Mouse (Mus musculus): ENCODE results near the gene Zdhhc16. TPM values are rescaled to one million over a fixed set of nuclear protein-coding genes. Genes with fewer than 3 reads are reported as not detected.

Zdhhc16 gene
- polyA plus RNA-seq, 1 experiment from 2014 or later, result 85.7 TPM

DNA sequence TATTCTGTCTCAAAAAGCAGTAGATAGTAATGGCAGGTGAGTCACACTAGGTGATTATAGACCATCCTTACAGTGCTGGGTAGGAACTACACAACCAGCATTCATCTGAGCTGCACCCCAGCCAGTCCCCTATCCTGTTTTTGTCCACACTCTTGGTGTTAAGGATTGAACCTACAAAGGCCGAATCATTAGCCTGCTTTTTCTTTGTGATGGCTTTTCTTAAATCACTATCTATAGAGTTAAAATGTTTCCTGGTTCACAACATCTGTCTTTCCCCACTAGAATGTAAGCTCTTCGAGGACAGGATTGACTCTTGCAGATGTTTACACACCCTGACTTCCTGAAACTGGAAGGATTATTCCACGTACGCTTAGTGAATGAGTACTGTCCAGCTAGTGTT, 13.8 kb upstream of the Zdhhc16 start:
- ATAC-seq (ENCODE audit: insufficient number of reproducible peaks, low FRiP score, low TSS enrichment, low read depth), result no peak

GRCm38 (mm10) chr19:41920412-41921067, 12.7 kb upstream of the Zdhhc16 start:
- Histone ChIP-seq H3K36me3 (peaks cover 69% of the 10 kb centered on the region), H3K9me3 (no peaks in the 10 kb centered on the region), H3K27ac (no peak overlapping the region), H3K27me3 (no peaks in the 10 kb centered on the region), H3K4me3 (no peak overlapping the region), H3K4me1 (no peaks in the 10 kb centered on the region), H3K9ac (no peak overlapping the region), H3K4me2 (no peak overlapping the region)
- ATAC-seq (ENCODE audit: insufficient number of reproducible peaks, low FRiP score, low TSS enrichment, low read depth), result no peak
- 69% methylated on average over 5 of the region's 5 CpGs for WGBS

More for the DNA sequence above, 13.8 kb upstream of the Zdhhc16 start:
- H3K4me3 ChIP-seq, result no peak overlapping the region
- H3K36me3 ChIP-seq, result peaks cover 64% of the 10 kb centered on the region
- no peak overlapping the region for H3K9ac ChIP-seq
- 0 out of 2 replicates have a peak, but pooled peaks cover 2% of the 10 kb centered on the region for H3K4me1 ChIP-seq
- no peaks in the 10 kb centered on the region for H3K27me3 ChIP-seq
- WGBS, result 73% methylated on average over 4 of the region's 4 CpGs
- no peaks in the 10 kb centered on the region for H3K9me3 ChIP-seq
- H3K27ac ChIP-seq, result no peak overlapping the region
- no peak overlapping the region for H3K4me2 ChIP-seq

- under 1% methylated on average over 28 of the region's 28 CpGs for WGBS
- no peak for ATAC-seq (ENCODE audit: insufficient number of reproducible peaks, low FRiP score, low TSS enrichment, low read depth)
- Histone ChIP-seq H3K9me3 (no peaks in the 10 kb centered on the region), H3K27me3 (no peaks in the 10 kb centered on the region), H3K9ac (peak overlapping the region; percentile 73), H3K4me3 (peak overlapping the region; percentile 67), H3K4me2 (peak overlapping the region; percentile 72), H3K4me1 (peaks cover 17% of the 10 kb centered on the region), H3K36me3 (peaks cover 25% of the 10 kb centered on the region), H3K27ac (peak overlapping the region; percentile 67; the same call in 1 of the 2 replicates)
Measured at GRCm38 (mm10) chr19:41932686-41933085, 594 bp upstream of the Zdhhc16 start.

- peak overlapping the region; percentile 73 for H3K9ac ChIP-seq
- H3K4me1 ChIP-seq, result peaks cover 17% of the 10 kb centered on the region
- H3K9me3 ChIP-seq, result no peaks in the 10 kb centered on the region
- peaks cover 28% of the 10 kb centered on the region for H3K36me3 ChIP-seq
- ATAC-seq (ENCODE audit: insufficient number of reproducible peaks, low FRiP score, low TSS enrichment, low read depth), result no peak
- H3K27me3 ChIP-seq, result no peaks in the 10 kb centered on the region
- peak overlapping the region; percentile 72 for H3K4me2 ChIP-seq
- H3K4me3 ChIP-seq, result peak overlapping the region; percentile 67
- H3K27ac ChIP-seq, result no peak overlapping the region
- 15% methylated on average over 6 of the region's 6 CpGs for WGBS
Measured at GRCm38 (mm10) chr19:41934124-41934523, 844 bp downstream of the Zdhhc16 start.

DNA sequence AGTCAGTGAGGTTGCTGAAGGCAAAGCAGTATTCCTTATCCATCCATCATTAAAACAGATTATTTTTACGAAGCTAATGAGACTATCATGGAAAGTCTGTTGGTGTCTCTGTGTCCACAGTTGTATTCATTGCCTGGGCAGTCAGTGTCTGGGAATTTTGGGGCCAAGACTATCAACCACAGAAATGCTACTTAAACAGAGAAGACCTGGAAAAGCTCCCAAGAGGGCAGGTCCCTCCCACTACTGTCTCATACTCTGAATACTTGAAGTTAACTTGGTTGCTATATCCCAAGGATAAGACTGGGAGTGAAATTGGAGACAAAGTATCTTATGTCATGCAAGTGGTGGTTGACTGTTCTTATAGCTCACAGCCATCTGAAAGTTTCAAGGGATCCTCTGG, 2.6 kb downstream of the Zdhhc16 start:
- Histone ChIP-seq H3K4me2 (no peak overlapping the region), H3K36me3 (peaks cover 37% of the 10 kb centered on the region), H3K9ac (no peak overlapping the region), H3K4me3 (no peak overlapping the region), H3K9me3 (no peaks in the 10 kb centered on the region), H3K27ac (no peak overlapping the region), H3K27me3 (no peaks in the 10 kb centered on the region), H3K4me1 (peaks cover 17% of the 10 kb centered on the region)
- WGBS, result 95% methylated on average over 1 of the region's 1 CpGs
- ATAC-seq (ENCODE audit: insufficient number of reproducible peaks, low FRiP score, low TSS enrichment, low read depth), result no peak

DNA sequence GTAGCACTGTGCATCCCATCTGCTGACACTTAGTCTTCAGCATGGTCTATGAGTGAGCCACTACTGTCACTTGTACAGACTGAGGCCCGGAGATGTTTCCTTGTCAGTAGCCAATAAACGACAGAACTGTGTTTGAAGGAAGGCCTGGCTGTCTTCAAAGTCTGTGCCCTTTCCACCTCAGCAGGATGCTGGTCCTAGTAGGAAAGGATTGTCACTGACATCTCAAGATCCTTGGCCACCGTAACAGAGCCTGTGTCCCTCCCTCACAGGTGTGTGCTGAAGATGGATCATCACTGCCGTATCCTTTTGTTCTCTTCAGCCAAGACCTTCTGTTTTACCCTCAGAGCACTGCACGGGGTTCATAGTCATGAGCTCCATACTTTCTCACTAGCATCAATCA, 5.3 kb downstream of the Zdhhc16 start:
- Histone ChIP-seq H3K4me3 (no peak overlapping the region), H3K4me2 (no peak overlapping the region), H3K9me3 (no peaks in the 10 kb centered on the region), H3K36me3 (peaks cover 60% of the 10 kb centered on the region), H3K27ac (no peak overlapping the region), H3K27me3 (no peaks in the 10 kb centered on the region), H3K4me1 (peaks cover 10% of the 10 kb centered on the region), H3K9ac (no peak overlapping the region)
- no peak for ATAC-seq (ENCODE audit: insufficient number of reproducible peaks, low FRiP score, low TSS enrichment, low read depth)
- WGBS, result 86% methylated on average over 5 of the region's 5 CpGs

GRCm38 (mm10) chr19:41943841-41944240, 10.6 kb downstream of the Zdhhc16 start:
- H3K4me3 ChIP-seq, result no peak overlapping the region
- no peak overlapping the region for H3K27ac ChIP-seq
- 87% methylated on average over 7 of the region's 7 CpGs for WGBS
- H3K27me3 ChIP-seq, result no peaks in the 10 kb centered on the region
- ATAC-seq (ENCODE audit: insufficient number of reproducible peaks, low FRiP score, low TSS enrichment, low read depth), result no peak
- H3K4me1 ChIP-seq, result no peaks in the 10 kb centered on the region
- H3K4me2 ChIP-seq, result no peak overlapping the region
- H3K9me3 ChIP-seq, result no peaks in the 10 kb centered on the region
- no peak overlapping the region for H3K9ac ChIP-seq
- H3K36me3 ChIP-seq, result peaks cover 96% of the 10 kb centered on the region

- no peaks in the 10 kb centered on the region for H3K27me3 ChIP-seq
- H3K36me3 ChIP-seq, result peaks cover 96% of the 10 kb centered on the region
- no peak overlapping the region for H3K4me2 ChIP-seq
- WGBS, result 75% methylated on average over 4 of the region's 4 CpGs
- H3K4me3 ChIP-seq, result no peak overlapping the region
- H3K9ac ChIP-seq, result no peak overlapping the region
- no peaks in the 10 kb centered on the region for H3K9me3 ChIP-seq
- no peak overlapping the region for H3K27ac ChIP-seq
- no peaks in the 10 kb centered on the region for H3K4me1 ChIP-seq
- no peak for ATAC-seq (ENCODE audit: insufficient number of reproducible peaks, low FRiP score, low TSS enrichment, low read depth)
Measured at GRCm38 (mm10) chr19:41952287-41952686, 19.0 kb downstream of the Zdhhc16 start.

DNA sequence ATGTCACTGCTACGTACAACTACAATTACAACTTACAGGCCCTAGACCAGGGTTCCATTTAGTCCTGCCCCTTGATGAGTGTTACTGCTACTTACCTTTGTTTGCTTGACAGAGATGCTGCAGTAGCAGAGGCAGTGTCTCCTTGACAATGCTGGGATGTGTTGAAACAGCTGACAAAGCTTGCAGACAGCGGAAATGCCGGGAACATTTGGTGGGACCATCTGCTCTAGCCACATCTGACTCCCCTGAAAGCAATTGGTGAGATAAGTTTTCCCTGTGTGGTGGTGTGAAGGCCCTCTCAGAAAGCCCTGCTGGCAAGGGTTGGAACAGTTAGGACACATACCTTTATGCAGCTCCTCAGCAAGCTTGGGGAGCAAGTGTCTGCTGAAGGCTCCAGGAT, 20.3 kb downstream of the Zdhhc16 start:
- no peak overlapping the region for H3K9ac ChIP-seq
- ATAC-seq (ENCODE audit: insufficient number of reproducible peaks, low FRiP score, low TSS enrichment, low read depth), result no peak
- no peaks in the 10 kb centered on the region for H3K27me3 ChIP-seq
- H3K9me3 ChIP-seq, result no peaks in the 10 kb centered on the region
- no peak overlapping the region for H3K27ac ChIP-seq
- H3K4me3 ChIP-seq, result no peak overlapping the region
- H3K4me1 ChIP-seq, result no peaks in the 10 kb centered on the region
- H3K4me2 ChIP-seq, result no peak overlapping the region
- WGBS, result 92% methylated on average over 3 of the region's 3 CpGs
- H3K36me3 ChIP-seq, result peaks cover 96% of the 10 kb centered on the region

DNA sequence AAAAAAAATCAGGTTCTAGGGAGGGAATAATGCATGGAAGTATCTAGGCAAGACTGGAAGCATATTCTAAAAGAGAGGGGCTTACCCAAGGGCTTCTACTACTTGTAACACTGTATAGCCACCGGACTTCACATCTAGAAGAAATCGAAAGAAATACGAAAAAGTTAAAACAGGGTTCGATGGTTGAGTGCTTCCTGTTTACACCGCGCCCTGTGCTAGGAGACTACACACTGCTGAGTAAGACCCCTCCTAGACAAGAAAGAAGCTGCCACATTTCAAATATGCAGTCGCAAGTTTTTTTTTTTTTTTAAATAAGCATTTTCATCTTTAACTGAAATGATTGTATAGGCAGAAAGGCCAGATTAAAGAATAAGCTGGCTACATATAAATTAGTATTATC, 36.3 kb downstream of the Zdhhc16 start:
- no peak overlapping the region for H3K9ac ChIP-seq
- H3K4me3 ChIP-seq, result no peak overlapping the region
- 93% methylated on average over 7 of the region's 7 CpGs for WGBS
- no peak overlapping the region for H3K4me2 ChIP-seq
- H3K9me3 ChIP-seq, result no peaks in the 10 kb centered on the region
- H3K36me3 ChIP-seq, result peaks cover 43% of the 10 kb centered on the region
- H3K4me1 ChIP-seq, result peaks cover 4% of the 10 kb centered on the region; the same call in 1 of the 2 replicates
- no peak overlapping the region for H3K27ac ChIP-seq
- ATAC-seq (ENCODE audit: insufficient number of reproducible peaks, low FRiP score, low TSS enrichment, low read depth), result no peak
- no peaks in the 10 kb centered on the region for H3K27me3 ChIP-seq

DNA sequence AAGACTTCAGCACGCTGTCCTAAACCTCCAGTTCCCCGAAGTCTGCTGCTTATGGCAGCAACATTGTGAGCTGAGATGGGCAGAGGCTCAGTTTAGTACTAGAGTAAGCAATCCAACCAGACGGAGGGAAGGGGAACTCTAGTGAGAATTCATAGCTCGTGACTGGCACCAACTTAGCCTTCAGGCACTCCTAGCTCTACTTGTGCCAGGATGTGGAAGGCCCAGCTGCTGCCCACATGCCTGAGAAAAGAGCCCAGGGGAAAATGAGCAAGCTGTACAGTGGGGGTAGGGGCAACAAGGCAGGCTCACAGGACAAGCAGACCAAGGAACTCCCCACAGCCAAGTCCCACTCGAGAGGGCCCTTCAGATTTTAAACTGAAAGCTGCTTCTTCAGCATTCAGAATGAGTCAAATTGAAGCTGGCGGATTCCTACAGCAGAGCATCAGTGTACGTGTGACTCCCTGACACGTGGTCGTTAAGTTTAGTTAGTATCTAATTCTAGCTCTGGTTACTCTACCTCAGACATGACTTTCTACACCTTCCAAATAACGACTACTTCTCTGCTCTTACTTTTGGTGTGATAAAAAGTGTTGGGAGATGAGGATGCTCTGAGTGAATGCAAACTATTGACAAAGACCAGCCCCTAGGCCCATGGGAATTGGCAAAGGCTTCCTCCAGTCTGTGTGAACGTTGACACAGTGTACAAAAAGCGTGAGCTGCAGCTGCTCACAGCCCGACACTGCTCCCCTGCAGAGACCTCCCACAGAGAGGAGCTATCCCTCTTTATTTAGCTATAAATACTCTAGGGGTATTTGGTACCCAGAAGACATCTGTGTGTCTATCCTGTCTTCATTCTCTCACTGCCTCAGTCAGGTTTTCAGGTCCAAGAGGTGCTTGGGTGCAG, 40.9 kb downstream of the Zdhhc16 start:
- 56% methylated on average over 13 of the region's 13 CpGs for WGBS
- Histone ChIP-seq H3K4me2 (no peak overlapping the region), H3K27me3 (no peaks in the 10 kb centered on the region), H3K4me3 (no peak overlapping the region), H3K36me3 (peaks cover 5% of the 10 kb centered on the region; the same call in 1 of the 2 replicates), H3K27ac (peak overlapping the region; percentile 43; the same call in 1 of the 2 replicates), H3K9ac (no peak overlapping the region), H3K9me3 (no peaks in the 10 kb centered on the region), H3K4me1 (peaks cover 23% of the 10 kb centered on the region)
- ATAC-seq (ENCODE audit: insufficient number of reproducible peaks, low FRiP score, low TSS enrichment, low read depth), result no peak

DNA sequence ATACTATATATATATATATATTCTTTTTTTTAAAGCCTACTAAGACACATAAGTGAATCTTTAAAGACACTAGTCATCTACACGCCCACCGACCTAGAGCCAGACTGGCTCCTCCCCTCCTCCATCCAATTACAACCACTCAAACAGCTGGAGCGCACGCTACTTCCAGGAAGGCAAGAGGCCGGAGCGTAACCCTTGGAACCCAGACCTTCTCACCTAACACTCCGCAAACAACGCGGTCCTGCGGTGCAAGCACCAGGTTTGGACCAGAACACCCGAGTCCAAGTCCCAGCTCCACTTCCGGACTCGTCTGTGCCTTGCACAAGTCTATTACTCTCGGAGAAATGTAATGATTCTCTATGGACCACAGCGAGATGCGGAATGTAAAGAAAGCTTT, 47.1 kb downstream of the Zdhhc16 start:
- Histone ChIP-seq H3K4me2 (peak overlapping the region; percentile 68), H3K9ac (peak overlapping the region; percentile 82), H3K36me3 (no peaks in the 10 kb centered on the region), H3K27me3 (no peaks in the 10 kb centered on the region), H3K9me3 (no peaks in the 10 kb centered on the region), H3K4me1 (peaks cover 38% of the 10 kb centered on the region), H3K27ac (peak overlapping the region; percentile 91), H3K4me3 (peak overlapping the region; percentile 96)
- no peak for ATAC-seq (ENCODE audit: insufficient number of reproducible peaks, low FRiP score, low TSS enrichment, low read depth)
- 0% methylated on average over 16 of the region's 16 CpGs for WGBS

Measured in limb, embryonic 15.5 days (tissue).